Mouse (Mus musculus): ENCODE results near the gene Nlrc5. TPM values are rescaled to one million over a fixed set of nuclear protein-coding genes. Genes with fewer than 3 reads are reported as not detected.

Gene Nlrc5
- total RNA-seq, 2 experiments from 2014 or later, result 0.13 to 0.41 TPM

GRCm38 (mm10) chr8:94453868-94454488 lies 19.8 kb downstream of the Nlrc5 start:
- intact Hi-C loops (cut with DNase I; ENCODE audit: low total_unique reads), result no loop called here
- DNase-seq, result no peak

DNA sequence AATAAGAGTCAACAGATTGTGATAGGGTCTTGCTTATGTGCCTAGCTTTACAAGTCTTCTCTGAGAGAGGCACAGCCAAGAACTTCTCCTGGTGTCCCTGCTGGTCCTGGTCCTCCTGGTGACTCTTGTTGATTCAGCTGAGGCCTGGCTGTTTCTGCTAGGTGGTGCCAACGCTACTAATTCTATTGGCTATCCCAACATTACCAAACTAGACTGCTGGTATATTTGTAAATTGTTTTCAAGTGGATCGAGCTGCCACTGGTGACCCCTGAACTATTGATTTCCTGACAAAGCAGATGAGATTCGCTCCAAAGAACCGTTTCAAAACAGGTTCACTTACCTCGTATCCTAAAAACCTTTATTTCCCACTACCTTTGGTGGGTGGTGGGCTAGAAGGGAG lies 20.7 kb downstream of the Nlrc5 start:
- intact Hi-C loops (cut with DNase I; ENCODE audit: low total_unique reads), result no loop called here
- DNase-seq, result no peak

DNA sequence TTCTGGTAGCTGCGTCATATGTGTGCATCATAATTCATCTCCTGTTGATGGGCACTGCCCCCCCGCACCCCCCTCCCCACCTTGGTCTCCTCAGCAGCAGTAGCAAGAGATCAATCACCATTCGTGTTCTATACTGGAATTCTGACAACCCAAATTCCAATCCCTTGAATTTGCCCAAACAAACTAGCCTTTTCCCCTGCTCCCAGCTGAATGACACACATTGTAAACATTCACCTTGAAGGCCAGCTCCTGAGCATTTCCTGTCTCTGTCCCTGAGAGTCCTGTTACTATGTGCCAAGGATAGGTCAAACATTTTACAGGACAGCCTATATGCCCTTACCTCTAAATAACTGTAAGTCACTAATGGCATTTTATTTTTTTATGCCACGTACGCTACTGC lies 21.9 kb downstream of the Nlrc5 start:
- no peak for DNase-seq
- intact Hi-C loops (cut with DNase I; ENCODE audit: low total_unique reads), result no loop called here

DNA sequence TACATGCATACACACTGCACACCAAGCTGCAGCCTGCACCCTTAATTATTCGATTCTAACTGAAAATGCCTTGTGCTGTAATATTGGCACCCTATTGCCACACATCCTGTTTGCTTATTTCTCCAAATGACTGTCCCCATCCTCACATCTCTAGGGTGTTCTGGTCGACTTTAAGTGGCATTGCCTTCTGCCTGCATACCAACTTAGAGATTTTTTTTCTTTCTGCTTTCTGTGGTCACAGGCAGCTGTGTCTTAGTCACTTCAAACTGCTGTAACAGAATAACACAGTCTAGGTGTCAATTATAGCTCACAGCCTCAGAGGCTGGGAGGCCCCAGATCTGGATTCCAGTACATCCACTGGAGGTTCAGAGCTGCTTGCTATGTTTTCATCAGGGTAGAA lies 24.4 kb downstream of the Nlrc5 start:
- intact Hi-C loops (cut with DNase I; ENCODE audit: low total_unique reads), result no loop called here
- no peak for DNase-seq

DNA sequence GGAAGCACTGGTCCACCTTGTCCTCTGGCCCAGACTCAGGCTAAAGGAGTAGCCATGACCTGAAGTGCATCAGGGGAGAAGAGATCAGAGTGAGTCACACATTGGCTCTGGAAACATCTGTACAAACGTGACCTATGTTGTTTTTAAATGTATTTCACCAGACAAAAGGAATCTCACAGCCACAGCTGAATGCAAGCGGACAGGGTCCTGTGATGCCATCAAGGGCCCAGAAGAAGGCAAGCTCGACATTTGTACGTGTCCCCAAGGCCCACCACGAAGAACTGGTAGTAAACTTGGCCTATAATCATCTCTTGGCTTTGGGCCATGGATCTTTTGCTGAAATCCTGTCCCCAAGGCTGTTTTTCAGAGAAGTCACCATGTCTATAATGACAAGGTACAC lies 35.5 kb downstream of the Nlrc5 start:
- intact Hi-C loops (cut with DNase I; ENCODE audit: low total_unique reads), result no loop called here
- DNase-seq, result no peak

DNA sequence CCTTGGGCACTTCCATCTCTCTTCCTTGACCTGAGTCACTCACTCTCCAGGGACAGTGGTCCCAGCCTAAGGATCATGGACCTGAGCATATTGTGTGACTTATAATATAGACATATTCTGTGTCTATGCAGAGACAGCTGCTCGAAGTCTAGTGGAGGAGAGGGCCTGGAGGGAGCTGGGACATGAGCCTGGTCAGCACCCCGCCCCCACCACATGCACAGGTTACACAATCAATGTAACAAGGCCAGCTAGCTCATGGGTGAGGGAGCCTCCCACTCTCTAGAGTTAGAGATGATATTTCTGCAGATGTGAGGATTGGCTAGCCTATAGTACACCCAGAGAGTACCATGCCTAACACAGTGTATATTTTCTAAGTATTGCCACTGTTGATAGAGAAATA lies 36.6 kb downstream of the Nlrc5 start:
- intact Hi-C loops (cut with DNase I; ENCODE audit: low total_unique reads), result no loop called here
- DNase-seq, result no peak

DNA sequence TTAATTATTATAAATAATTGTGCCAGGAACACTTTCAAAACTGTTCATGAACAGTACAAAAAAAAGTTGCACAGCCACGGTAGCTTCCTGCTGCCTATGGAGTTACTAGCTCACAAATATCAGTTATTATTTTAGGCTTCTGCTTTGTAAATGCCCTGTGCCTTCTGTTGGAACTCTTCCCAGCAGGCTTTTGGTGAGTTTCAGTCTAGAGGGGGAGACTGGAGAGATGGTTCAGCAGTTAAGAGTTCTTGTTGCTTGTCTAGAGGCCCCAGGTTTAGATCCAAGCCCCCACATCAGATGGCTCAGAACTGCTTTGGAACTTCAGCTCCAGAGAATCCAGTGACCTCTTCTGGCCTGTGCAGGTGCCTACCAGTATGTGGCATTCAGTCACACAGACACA lies 37.1 kb downstream of the Nlrc5 start:
- no peak for DNase-seq
- intact Hi-C loops (cut with DNase I; ENCODE audit: low total_unique reads), result no loop called here

GRCm38 (mm10) chr8:94472741-94473140 lies 38.6 kb downstream of the Nlrc5 start:
- intact Hi-C loops (cut with DNase I; ENCODE audit: low total_unique reads), result no loop called here
- DNase-seq, result no peak

DNA sequence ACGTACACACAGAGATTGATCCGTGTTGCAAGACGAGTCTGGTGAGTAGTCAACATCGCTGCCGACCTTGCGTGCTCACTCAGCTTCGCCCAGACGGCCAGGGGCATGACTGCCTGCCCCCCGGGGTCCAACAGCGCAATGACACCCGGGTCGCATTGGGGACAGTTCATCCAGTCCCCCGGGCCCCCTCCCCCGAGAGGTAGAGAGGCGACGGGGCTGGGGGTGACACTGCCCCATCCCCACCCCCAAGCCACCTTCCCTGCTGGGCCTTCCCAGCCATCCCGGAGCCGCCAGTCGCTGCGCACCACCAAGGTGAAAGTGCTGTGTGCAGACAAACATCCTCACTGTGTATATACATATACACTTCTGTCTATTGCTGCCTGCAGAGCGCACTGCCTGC lies 39.3 kb downstream of the Nlrc5 start:
- DNase-seq, result no peak
- intact Hi-C loops (cut with DNase I; ENCODE audit: low total_unique reads), result no loop called here

GRCm38 (mm10) chr8:94475786-94476185 lies 41.6 kb downstream of the Nlrc5 start:
- intact Hi-C loops (cut with DNase I; ENCODE audit: low total_unique reads), result no loop called here
- DNase-seq, result no peak

DNA sequence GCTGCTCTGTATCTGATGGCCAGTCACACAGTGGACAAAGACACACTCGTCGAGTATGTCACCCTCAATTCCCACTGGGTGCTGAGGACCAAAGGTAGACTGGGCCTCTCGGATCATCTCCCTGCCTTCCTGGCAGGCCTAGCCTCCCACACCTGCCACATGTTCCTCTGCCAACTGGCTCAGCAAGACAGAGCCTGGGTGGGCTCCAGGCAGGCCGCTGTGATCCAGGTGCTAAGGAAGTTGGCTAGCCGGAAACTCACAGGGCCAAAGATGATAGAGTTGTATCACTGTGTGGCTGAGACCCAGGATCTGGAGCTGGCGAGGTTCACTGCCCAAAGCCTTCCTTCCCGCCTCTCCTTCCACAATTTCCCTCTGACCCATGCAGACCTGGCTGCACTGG lies 42.7 kb downstream of the Nlrc5 start:
- no peak for DNase-seq

GRCm38 (mm10) chr8:94482051-94482450 lies 47.9 kb downstream of the Nlrc5 start:
- DNase-seq, result no peak
- intact Hi-C loops (cut with DNase I; ENCODE audit: low total_unique reads), result no loop called here

More for the DNA sequence above, 42.7 kb downstream of the Nlrc5 start:
- intact Hi-C loops (cut with DNase I; ENCODE audit: low total_unique reads), result no loop called here

DNA sequence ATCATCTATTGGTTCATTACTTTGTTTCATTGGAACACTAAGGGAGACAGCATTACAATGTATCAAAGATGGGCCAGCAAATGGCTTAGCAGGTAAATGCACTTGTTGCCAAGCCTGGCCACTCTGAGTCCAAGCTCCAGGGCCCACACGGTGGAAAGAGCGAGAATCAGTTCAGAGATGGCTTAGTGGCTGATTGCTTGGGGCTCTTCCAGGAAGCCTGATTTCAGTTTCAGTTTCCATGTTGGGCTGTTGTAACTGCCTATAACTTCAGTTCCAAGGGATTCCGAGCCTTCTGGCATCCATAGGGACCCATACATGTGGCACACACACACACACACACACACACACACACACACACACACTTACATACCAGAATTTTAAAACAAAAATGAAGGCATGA lies 51.1 kb downstream of the Nlrc5 start:
- intact Hi-C loops (cut with DNase I; ENCODE audit: low total_unique reads), result loop anchor here (2.0 kb wide), 1 partner anchor 150 kb away; no protein-coding TSS in a partner anchor
- no peak for DNase-seq

DNA sequence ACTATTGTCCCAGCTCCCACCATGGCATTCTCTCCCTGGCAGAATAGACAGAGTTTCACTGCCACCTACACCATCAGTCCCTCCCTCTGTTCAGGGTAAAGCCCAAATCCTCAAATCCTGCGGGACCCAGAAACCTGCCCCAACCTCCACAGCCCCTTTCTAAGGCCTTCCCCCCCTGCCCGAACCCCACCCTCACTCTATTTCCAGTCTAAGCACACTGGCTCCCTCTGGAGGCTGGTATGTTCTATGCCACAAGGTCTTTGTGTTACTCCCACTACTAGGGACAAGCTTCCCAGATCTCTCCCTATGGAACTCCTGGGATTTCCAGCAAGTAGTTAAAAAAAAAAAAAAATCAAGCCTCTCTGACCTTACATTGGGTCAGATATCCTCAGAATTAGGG lies 51.7 kb downstream of the Nlrc5 start:
- peak; percentile 47 for DNase-seq
- intact Hi-C loops (cut with DNase I; ENCODE audit: low total_unique reads), result loop anchor here (2.0 kb wide), 1 partner anchor 151 kb away; no protein-coding TSS in a partner anchor

- no peak for DNase-seq
- intact Hi-C loops (cut with DNase I; ENCODE audit: low total_unique reads), result no loop called here
Observed at GRCm38 (mm10) chr8:94488016-94488415, 53.9 kb downstream of the Nlrc5 start.

DNA sequence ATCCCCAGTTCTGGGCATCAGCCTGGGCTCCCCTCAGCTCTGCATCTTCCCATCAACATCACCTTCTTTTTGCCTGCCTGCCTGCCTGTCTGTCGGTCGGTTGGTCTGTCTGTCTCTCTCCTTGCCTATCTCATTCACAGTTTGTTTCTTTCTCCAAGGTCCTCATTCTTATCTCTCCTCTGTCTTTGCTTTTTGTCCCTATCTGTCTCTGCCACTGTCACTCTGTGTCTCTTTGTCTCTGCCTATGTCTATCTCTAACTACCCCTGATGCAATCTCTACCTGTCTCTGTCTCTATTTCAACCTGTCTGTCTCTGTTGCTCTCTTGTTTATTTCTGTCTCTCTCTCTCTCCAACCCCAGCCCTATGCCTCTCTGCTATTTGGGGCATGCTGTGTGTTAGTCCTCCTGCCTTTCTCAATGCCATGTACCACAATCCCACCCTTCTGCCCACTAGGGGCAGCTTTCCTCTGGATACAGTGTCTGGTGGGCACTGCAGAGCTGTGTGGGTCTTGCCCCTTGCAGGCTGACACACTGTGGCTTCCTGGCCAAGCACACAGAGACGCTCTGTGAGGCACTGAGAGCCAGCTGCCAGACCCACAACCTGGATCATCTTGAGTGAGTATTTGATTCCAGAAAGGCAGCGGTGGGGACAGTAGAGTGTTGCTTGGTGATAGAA lies 55.8 kb downstream of the Nlrc5 start:
- DNase-seq, result no peak
- intact Hi-C loops (cut with DNase I; ENCODE audit: low total_unique reads), result loop anchor here (2.0 kb wide), 1 partner anchor 159 kb away; no protein-coding TSS in a partner anchor

DNA sequence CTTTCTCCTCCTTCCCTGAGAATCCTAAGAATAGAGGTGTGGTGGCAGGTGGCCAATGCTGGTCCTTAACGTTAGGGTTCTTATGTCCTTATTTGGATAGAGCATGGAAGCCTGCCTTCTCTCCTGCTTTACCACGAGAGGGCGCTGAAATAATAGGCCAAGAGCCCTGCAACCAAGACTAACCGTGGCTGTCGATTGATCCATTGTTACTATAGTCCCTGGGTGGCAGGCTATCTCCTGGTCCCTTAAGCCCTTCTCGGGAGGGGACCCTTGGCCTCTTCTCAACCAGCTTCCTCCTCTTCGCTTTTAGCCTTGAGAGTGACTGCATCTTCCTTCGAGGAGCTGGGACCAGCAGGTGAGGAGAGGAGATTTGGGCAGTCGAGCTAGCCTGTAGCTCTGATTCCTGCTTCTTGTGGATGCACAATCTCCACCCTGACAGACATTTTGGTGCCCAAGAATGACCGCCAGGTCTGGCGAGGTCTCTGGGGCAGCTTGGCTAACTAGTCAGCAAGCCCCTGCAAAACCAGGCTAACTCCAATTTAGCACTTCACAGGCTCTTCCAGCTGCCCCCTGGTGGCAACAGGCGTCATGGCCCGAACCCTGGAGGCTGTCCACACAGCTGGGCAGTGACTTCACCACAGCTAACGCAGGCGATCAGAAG lies 58.0 kb downstream of the Nlrc5 start:
- DNase-seq, result peak; percentile 81
- intact Hi-C loops (cut with DNase I; ENCODE audit: low total_unique reads), result no loop called here

DNA sequence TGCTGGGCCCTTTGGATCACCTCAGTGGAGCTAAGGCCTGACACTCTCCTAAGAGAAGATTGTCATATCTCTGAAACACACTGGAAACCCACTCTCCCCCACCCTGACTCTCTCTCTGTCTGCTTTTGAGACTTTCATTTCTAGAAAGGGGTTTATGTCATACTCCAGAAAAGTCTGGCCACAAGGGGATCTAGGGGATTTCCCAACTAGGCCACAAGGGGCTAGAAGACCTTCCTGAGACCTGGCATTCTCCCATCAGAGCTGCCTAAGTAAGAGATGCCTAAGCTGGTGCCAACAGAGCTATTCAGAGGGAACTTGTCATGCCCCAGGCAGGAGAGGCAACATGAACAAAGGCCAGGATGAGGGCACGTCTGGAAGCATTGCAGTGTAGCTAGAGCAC lies 59.1 kb downstream of the Nlrc5 start:
- intact Hi-C loops (cut with DNase I; ENCODE audit: low total_unique reads), result no loop called here
- no peak for DNase-seq

DNA sequence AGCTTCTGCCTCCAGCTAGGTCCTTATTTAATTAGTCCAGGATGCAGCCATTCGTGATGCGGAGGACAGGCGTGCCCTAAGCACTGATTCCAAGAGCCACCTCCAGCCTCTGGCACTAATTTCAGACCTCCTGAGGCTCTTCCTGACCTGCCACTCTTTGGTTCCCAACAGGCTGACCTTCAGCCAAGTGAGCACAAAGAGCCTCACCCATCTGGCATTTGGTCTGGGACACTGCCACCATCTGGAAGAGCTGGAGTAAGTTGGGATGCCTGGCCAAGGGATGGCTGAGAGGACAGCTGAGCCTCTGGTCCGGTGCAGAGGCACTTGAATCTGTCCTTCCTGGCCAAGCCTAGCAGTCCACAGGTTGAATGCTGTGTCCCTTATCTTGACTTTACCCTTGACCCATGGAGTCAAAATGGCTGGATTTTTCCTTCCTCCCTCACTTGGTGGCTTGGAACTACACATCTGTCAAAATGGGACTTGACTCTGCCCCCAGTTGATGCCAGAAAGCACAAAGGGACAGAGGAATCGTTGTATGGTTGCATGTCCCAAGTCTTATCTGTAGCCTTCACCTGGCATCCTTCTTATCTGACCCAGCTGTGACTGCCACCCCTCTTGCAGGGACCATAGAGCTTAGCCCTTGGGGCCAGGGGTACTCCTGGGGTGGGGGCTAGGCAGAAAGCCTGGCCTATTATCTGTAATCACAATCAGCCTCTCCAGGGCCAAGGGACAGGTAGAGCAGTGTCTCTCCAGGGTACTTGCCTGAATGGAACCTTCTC lies 81.5 kb downstream of the Nlrc5 start:
- intact Hi-C loops (cut with DNase I; ENCODE audit: low total_unique reads), result no loop called here
- no peak for DNase-seq

GRCm38 (mm10) chr8:94516209-94516593 lies 82.0 kb downstream of the Nlrc5 start:
- intact Hi-C loops (cut with DNase I; ENCODE audit: low total_unique reads), result no loop called here
- DNase-seq, result no peak
